24 mouse cellular contexts compared by ENCODE assay signal in the genomic region with DNA sequence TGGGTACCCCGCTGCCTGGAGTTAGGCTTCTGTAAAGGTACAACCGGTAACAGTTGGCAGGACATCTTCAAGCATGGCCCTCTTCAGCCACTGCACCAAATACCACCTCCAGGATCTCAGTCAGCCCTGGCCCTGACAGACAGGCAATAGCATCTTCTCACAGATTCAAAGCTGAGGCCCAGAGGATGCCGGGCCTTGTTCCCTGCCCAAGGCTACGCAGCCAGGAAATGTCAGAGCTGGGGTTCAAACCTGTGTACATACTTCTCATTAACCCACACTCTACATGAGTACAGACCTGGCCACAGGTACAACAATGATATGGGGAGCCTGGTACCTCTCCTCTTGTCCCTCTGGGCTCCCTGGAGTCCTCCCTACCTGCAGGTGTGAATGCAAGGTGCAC.
DNase-seq lines count a peak whose midpoint lies in the region; ATAC-seq lines count a peak whose summit lies in the region.
"Had no signal": no experiment of that assay in that cellular context is flagged by ENCODE, and none has a peak within 500 bp of the region (broad histone marks: within the 10 kb centered on the region; RNA-seq: fewer than 3 reads in every experiment).

No protein-coding gene starts in this region.

- ATAC-seq in heart, embryonic 15.5 days (replicated peaks; ENCODE audit: insufficient number of reproducible peaks, insufficient read depth, low FRiP score, low read depth): no peak
- ATAC-seq in kidney, embryonic 16.5 days (ENCODE audit: low FRiP score, low TSS enrichment): no peak
- no peak for ATAC-seq in lung, embryonic 16.5 days (ENCODE audit: low read depth)
- ATAC-seq: forebrain, embryonic 16.5 days; Patski had no signal

- H3K4me3 ChIP-seq in heart, embryonic 15.5 days: no peak overlapping the region
- no peak overlapping the region for H3K4me3 ChIP-seq in kidney, embryonic 16.5 days (ENCODE audit: low read length)
- H3K4me3 ChIP-seq in lung, embryonic 16.5 days (ENCODE audit: low read length): no peak overlapping the region
- H3K4me3 ChIP-seq in limb, embryonic 10.5 days: no peak overlapping the region
- H3K4me3 ChIP-seq: forebrain, embryonic 10.5 days; heart, embryonic 12.5 days; limb, embryonic 12.5 days had no signal

- H3K4me2 ChIP-seq in heart, embryonic 15.5 days: no peak overlapping the region
- H3K4me2 ChIP-seq in kidney, embryonic 16.5 days (replicated peaks; ENCODE audit: low read depth, low read length): no peak overlapping the region
- H3K4me2 ChIP-seq in lung, embryonic 16.5 days (ENCODE audit: low read depth, low read length): no peak overlapping the region
- H3K4me2 ChIP-seq: heart, embryonic 12.5 days; limb, embryonic 12.5 days; liver, embryonic 11.5 days; midbrain, embryonic 11.5 days had no signal

- no peaks in the 10 kb centered on the region for H3K9me3 ChIP-seq in heart, embryonic 15.5 days (replicated peaks)
- no peaks in the 10 kb centered on the region for H3K9me3 ChIP-seq in kidney, embryonic 16.5 days (ENCODE audit: low read length)
- H3K9me3 ChIP-seq in lung, embryonic 16.5 days (ENCODE audit: control insufficient read depth, low read length): no peaks in the 10 kb centered on the region
- no peaks in the 10 kb centered on the region for H3K9me3 ChIP-seq in limb, embryonic 10.5 days (replicated peaks)
- H3K9me3 ChIP-seq: forebrain, embryonic 10.5 days; heart, embryonic 12.5 days had no signal

- no peak overlapping the region for H3K9ac ChIP-seq in heart, embryonic 15.5 days
- no peak overlapping the region for H3K9ac ChIP-seq in kidney, embryonic 16.5 days (replicated peaks; ENCODE audit: low read length)
- no peak overlapping the region for H3K9ac ChIP-seq in lung, embryonic 16.5 days (ENCODE audit: low read length)
- H3K9ac ChIP-seq: heart, embryonic 12.5 days; limb, embryonic 12.5 days; liver, postnatal 0 days had no signal

- H3K4me1 ChIP-seq in heart, embryonic 15.5 days (replicated peaks): peaks cover 9% of the 10 kb centered on the region
- H3K4me1 ChIP-seq in kidney, embryonic 16.5 days (ENCODE audit: insufficient read depth, low read length): peaks cover 16% of the 10 kb centered on the region
- no peaks in the 10 kb centered on the region; the same call in 1 of the 2 replicates for H3K4me1 ChIP-seq in lung, embryonic 16.5 days (replicated peaks; ENCODE audit: control insufficient read depth, insufficient read depth, low read length)
- H3K4me1 ChIP-seq in limb, embryonic 10.5 days: peaks cover 32% of the 10 kb centered on the region

- H3K27ac ChIP-seq in heart, embryonic 15.5 days: peak overlapping the region; percentile 47; the same call in 1 of the 2 replicates
- H3K27ac ChIP-seq in kidney, embryonic 16.5 days (ENCODE audit: low read length): peak overlapping the region; percentile 54; the same call in 1 of the 2 replicates
- peak overlapping the region; percentile 58 for H3K27ac ChIP-seq in lung, embryonic 16.5 days (ENCODE audit: low read length)
- peak overlapping the region; percentile 58; the same call in 1 of the 2 replicates for H3K27ac ChIP-seq in limb, embryonic 10.5 days
- H3K27ac ChIP-seq: limb, embryonic 12.5 days had no signal

- WGBS in heart, embryonic 15.5 days: 87% methylated on average over 4 of the region's 4 CpGs
- 83% methylated on average over 4 of the region's 4 CpGs for WGBS in kidney, embryonic 16.5 days
- WGBS in lung, embryonic 16.5 days: 77% methylated on average over 4 of the region's 4 CpGs
- WGBS in limb, embryonic 10.5 days: 88% methylated on average over 4 of the region's 4 CpGs

- peaks cover 20% of the 10 kb centered on the region; the same call in 1 of the 2 replicates for H3K27me3 ChIP-seq in heart, embryonic 15.5 days
- 0 out of 2 replicates have a peak, but pooled peaks cover 2% of the 10 kb centered on the region for H3K27me3 ChIP-seq in kidney, embryonic 16.5 days (ENCODE audit: insufficient read depth, low read length)
- H3K27me3 ChIP-seq in lung, embryonic 16.5 days (ENCODE audit: control insufficient read depth, insufficient read depth, low read depth, low read length): no peaks in the 10 kb centered on the region
- peaks cover 65% of the 10 kb centered on the region for H3K27me3 ChIP-seq in limb, embryonic 10.5 days (ENCODE audit: low read depth, poor library complexity, severe bottlenecking)
- H3K27me3 ChIP-seq: CH12.LX had no signal

- intact Hi-C loops in heart, postnatal 25 days (cut with DNase I): loop anchor here (2.0 kb wide), 2 partner anchors 177 to 613 kb away; a partner anchor contains a TSS

- no peak for DNase-seq in heart, postnatal 25 days (ENCODE audit: low spot score)
- DNase-seq in kidney, postnatal 10 days: no peak
- no peak for DNase-seq in lung, postnatal 10 days
- no peak for DNase-seq in limb, embryonic 10.5 days (ENCODE audit: low spot score)
- DNase-seq: B cell, adult 2 months; cerebellum, adult 11-12 months; cerebellum, postnatal 10 days; liver, postnatal 0 days; right cerebral cortex, adult 18-20 months; right cerebral cortex, postnatal 4 days; thymus, adult 18-20 months; thymus, postnatal 4 days had no signal

- H3K36me3 ChIP-seq in heart, embryonic 15.5 days: no peaks in the 10 kb centered on the region
- H3K36me3 ChIP-seq in kidney, embryonic 16.5 days (ENCODE audit: insufficient read depth, low read length): no peaks in the 10 kb centered on the region
- no peaks in the 10 kb centered on the region for H3K36me3 ChIP-seq in lung, embryonic 16.5 days (ENCODE audit: control insufficient read depth, insufficient read depth, low read length)
- no peaks in the 10 kb centered on the region for H3K36me3 ChIP-seq in limb, embryonic 10.5 days
- H3K36me3 ChIP-seq: forebrain, embryonic 10.5 days; G1E; heart, embryonic 12.5 days; limb, embryonic 12.5 days had no signal
